Mouse (Mus musculus) frontal cortex, adult (tissue): ENCODE data around the gene Bag5.
"Not testable (repeated sequence)": the region's sequence is repeated elsewhere in the genome, so short reads cannot be mapped to it uniquely, and the experiment has no call there.

ENCODE experiments used
- ATAC-seq: cut with Nextera tagmentation; 2 replicates; pipeline ENCODE4 v1.9.2; 2017; ENCODE audit warnings: mild to moderate bottlenecking, moderate library complexity, mixed read lengths; ENCODE audit not compliant: low TSS enrichment

Bag5 gene

DNA sequence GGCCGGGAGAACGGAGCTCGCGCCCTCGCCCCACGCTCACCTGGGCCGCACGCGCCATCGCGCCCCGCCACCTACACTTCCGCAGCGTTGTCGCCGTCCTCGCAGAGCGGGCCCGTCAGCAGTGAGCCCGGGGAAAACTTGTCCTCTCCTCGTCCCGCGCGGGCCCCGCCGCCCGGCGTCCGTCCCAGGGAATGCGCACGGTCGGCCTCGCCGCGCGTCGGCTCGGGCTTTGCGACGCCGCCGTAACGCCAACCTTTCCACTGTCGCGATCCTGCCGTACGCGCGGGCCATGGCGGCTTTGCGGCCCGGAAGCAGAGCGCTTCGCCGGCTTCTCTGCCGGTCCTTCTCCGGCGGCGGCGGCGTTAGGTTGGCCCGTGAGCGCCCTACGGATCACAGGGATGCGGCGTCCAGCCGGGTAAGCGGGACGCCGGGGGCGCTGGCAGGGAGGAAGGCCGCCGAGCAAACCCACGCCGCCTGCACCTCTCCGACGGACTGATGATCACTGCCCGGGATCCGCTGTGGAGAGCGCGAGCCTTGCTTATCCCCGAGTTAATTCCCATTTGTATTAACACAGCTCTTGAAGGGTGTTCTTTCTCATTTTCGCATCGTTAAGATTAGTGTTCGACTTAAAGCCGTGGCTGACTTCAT, at the start of gene Bag5, which contains the start of gene Apopt1:
Gene Bag5, minus strand, starts transcription at position 254 of the 648 bp plus-strand sequence.
Gene Apopt1, plus strand, starts transcription at position 258 of the 648 bp plus-strand sequence.
- ATAC-seq = peak; percentile 87

DNA sequence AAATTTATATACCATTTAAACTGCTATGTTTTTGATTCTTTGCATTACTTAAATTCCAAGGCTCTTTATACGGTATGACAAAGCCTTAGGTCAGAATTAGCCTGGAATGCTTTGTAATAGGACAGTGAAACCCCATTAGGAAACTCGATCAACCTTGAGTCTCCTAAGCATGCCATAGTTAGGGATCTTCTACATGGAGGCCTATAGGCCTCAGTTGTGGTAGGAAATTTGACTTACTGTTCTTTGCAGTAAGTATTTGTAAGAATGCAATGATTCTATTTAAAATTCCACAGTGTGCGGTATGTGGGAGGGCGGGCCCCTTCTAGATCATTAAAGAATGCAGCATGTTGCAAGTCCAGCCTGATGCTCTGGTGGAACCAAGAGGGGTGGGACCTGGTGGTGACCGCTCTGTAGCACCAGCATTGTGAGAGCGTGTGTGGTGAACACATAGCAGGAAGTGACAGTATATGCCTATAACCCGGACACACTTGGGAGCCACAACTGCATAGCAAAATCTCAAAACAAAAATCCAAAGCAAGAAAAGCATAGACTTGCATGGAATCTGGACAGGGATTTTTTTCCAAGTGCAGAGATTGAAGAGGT, 47.4 kb upstream of the Bag5 start:
- ATAC-seq = no peak

DNA sequence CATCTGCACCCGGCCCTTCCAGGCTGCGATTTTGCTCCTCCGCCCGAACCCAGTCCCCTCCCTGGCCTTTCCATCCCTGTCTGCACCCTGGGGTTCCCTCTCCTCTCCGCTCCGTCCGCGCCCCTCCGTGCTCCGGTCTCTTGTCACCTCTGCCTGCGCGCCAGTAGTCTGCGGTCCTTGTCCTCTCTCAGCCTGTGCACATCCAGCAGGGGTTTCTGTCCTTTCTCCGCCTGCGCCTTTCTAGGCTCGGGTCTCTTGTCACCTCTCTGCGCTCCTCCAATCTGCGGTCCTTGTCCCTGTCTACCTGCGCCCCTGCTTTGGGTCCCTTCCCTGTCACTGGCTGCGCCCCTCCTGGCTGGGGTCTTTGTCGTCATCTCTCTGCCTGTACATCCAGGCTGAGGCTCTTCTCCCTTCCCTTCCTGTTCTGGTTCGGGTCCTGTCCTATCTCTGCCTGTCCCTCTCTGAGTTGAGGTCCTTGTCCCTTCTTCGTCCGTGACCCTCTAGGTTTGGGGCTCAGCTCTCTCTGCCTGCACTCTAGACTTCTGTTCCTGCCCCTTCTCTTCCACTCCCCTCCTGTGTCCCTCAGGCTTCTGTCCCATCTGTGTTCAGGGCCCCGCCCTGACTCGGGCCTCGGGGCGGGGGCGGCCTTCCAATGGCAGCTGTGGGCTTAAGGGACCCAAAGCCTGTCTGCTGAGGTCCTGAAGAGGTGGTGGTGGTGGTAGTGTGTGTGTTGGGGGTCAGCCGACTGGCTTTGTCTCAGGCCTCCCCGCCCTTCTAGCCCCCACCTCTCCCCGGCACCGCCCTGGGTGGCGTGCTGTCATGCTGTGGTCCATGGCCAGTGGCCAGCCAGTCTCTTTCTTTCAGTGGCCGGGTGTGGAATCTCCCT, 46.4 kb upstream of the Bag5 start:
- peak; percentile 22; the same call in 1 of the 2 replicates for ATAC-seq

DNA sequence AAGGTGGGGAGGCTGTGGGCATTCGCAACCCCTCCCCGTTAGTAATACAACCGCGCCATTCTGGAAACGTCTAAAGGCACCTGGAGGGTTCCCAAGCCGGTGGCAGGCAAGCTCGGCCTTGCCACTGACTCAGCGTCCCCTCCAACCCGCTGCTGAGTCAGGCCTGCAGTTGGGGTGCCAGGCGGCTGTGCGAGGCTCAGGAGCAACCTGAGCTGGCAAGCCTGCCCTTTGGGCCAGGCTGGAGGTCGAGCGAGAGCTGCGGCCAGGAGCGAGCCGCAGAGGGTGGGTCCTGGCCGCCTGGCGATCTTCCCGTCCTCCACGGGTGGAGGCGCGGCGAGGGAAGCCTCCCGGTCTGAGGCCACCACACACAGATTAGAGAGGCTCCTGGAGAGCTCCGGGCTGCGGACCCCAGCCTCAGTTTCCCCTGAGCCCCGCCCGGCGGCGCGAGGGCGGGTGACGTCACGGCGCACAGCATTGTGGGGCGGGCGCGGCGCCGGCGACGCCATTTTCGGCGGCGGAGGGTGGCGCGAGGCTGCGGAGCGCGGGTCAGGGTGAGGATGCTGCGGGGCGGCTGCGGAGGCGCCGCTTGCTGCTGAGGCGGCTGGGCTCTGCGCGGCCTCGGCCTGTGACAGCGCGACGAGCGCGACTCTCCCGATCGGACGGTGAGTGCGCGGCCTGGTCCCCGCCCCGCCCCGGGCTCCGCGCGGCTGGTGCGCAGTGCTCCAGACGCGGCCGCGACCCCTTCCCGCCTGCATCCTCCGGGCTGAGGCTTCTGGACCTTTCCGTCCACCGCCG, 45.5 kb upstream of the Bag5 start, which contains the start of gene Klc1:
Gene Klc1, plus strand, starts transcription at position 469 of the 795 bp plus-strand sequence.
- ATAC-seq = peak; percentile 53

DNA sequence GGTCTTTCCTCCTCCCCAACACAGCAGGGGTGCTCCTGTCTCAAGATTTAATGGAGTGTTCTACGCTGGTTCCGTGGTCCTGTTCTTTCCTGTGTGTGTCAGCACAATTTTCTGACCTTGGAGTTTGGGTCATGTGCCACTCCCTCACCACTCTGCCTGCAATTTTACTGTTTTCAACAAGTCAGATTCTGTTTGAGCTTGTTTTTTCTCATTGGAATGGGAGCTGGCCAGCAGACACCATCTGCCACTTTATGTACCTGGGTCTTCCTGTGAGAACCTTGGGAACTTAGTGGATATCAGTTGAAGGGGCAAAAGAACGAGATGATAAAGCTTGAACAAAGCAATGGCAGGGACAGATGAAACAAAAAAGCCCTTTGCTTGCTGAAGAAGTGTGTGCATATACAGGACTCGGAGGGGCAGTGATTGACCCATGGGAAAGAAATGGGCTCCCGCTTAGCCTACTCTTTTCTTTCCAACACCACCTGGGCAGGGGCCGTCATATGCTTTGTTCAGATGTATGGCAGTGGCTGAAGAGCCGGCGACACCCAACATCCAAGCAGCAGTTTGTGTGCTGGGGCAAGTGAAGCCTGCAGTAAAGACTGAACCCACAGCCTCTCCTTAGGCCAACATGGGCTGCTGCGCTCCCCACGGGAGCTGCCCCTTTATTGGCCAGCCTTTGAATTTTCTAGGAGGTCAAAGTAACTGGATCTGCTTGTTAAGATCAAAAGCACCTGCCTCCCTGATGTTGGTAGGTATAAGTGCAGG, 44.7 kb upstream of the Bag5 start:
- no peak for ATAC-seq

DNA sequence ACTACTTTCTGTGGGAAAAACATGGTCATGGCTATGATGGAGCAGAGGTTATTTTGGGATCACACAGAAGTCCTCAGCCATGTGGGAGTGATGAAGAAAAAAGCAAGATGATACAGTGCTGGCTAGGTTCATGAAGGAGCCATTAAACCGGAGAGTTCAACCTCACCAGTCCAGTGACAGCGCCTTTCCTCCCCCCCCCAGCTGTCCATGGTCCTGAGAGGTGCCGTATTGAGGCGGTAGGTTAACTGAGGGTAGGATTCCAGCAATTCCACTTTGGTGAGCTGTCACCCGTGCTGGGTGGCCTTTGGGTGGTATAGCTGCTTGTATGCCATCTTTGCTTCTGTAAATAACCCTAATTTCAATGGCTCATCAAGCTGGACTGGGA, 43.6 kb upstream of the Bag5 start:
- ATAC-seq = no peak

DNA sequence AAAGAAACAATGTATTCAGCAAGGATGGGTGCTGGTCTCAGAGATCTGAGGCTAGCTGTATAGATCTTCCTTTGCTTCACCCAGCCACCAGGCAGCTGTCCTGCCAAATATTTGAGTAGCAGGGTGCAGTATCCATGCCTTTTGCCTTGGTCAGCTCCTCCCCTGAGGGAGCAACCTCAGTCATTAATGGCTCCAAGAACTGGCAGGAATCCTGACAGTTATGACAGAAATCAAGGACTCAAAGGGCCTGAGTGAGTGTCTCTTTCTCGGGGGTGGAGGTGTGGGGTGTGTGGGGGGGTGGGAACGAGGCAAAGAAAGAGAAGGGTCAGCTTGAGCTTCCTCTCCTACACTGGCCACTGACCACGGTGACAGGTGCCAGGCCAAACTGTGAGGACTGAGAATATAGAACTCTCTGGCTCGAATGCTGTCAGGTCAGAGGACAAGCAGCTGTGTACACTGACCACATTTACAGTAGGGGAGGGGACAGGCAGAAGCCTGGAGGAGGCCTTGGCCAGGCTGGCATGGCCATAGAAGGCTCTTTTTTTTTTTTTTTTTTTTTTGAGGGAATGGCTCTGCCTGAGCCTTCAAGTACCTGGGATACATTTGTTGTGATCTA, 43.1 kb upstream of the Bag5 start:
- no peak for ATAC-seq

DNA sequence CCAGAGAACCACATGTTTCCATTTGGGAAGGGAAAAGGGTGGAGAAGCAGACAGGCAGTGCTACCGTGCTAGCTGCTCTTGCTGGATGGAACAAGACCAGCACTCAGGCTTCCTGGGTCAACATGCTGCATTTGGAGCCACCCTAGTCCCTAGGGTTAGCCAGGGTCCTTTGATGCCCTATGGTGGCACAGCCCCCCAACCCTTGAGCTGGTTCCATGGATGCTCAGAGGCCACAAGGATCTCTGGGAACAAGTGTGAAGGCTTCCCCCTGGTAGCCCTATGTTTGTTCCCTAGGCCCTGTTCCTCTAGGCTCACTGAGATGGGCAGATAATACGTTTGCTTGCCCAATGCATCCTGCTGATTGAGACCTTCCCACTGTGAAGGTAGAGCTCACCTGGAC, 42.2 kb upstream of the Bag5 start:
- no peak for ATAC-seq

DNA sequence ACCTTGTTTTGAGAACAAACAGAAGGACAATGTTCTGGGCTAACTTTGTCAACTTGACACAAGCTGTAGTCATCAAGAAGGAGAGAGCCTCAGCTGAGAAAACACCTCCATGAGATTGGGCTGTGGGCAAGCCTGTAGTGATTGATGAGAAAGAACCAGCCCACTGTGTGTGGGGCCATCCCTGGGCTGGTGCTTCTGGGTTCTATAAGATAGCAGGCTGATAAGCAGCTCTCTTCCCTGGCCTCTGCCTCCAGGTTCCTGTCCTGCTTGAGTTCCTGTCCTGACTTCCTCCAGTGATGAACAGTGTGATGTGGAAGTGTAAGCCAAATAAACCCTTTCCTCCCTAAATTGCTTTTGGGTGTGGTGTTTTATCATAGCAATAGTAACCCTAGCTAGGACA, 41.7 kb upstream of the Bag5 start:
- ATAC-seq = no peak

DNA sequence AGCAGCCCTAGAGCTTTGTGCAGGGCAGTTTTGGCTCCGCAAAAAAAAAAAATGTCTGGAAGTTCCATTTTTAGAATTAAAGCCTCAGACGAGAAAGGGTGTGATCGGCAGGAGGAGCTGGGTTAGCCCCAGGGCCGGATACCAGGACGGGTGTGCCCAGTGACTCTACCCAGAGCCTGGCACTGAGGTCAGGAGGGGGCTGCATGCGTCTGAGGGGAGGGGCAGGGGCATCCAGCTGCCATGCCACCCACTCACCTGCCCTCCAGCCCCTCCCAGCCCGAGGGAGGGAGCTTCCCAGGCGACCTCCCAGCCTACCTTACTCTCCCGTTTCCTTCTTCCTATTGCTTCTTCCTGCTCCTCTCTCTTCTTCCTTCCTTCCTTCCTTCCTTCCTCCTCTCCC, 40.3 kb upstream of the Bag5 start:
- ATAC-seq = no peak

DNA sequence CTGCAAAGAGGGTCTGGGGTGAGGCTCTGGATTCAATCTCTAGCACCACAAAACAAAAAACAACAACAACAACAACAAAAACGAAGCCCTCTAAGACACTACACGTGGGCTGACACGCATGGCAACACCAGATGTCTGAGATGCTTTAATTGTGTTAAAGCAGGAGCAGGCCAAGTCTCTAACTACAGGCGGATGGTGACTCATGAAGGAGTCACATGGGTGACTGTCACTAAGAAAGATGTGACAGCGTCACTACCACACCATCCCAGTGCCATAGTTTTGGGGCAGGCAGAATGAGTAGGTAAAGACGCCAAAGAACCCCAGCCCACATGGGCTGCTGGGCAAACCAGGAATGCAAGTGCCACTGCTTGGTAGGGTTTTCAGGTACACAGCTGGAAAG, 39.4 kb upstream of the Bag5 start:
- peak; percentile 75 for ATAC-seq

DNA sequence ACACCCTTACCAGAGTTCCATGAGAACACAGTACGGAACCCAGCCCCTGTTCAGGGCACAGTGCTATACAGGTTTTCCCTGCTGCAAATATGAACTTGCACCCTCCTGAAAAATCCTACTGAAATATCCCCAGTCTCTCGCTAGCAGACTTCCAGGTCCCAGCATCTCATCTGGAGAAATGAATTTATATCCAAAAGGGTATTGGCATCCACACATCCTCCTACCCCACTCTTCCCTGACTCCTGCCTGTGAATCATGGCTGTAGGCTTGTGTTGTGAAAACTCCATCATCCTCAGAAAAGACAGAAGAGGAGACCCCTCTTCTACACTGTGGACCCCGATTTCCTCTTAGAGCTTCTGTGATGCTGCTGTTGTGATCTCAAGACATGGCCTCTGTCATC, 37.7 kb upstream of the Bag5 start:
- ATAC-seq = peak; percentile 58; the same call in 1 of the 2 replicates

DNA sequence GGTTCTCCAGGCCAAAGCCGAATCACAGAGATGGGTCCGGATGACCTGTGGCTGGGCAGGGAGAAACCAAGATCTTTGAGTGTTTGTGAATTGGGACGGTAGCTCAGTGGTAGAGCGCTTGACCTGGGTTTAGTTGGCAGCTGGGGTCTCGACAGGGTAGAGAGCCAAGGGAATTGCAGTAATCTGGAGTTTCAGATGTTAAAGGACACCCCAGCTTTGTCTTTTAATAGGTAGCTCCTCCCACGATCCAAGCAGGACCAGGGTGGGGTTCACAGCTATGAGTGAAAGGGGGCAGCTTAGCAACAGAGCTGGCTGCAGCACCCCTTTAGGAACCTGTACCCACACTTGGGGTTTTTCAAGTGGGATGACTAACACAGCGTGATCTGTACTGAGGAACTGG, 34.4 kb upstream of the Bag5 start:
- ATAC-seq = no peak

DNA sequence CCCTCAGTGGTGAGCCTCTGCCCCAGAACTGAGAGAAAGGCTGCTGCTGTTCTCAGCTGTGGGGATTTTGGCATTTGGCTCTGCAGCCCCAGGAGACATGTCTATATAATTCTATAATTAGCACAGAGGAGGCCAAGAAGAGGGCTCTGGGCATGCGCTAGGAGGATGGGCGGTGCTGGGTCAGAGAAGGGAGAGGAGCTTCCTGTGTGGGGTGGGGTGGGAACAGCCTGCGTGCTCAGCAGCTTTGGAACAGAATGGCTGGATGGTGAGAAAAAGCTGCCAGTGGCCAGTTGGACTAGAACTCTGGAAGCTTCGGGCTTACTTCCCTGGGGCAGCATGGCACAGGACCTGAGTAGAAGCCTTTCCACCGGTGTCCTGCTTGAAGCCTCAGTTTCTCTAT, 33.0 kb upstream of the Bag5 start:
- ATAC-seq = peak; percentile 62; the same call in 1 of the 2 replicates

DNA sequence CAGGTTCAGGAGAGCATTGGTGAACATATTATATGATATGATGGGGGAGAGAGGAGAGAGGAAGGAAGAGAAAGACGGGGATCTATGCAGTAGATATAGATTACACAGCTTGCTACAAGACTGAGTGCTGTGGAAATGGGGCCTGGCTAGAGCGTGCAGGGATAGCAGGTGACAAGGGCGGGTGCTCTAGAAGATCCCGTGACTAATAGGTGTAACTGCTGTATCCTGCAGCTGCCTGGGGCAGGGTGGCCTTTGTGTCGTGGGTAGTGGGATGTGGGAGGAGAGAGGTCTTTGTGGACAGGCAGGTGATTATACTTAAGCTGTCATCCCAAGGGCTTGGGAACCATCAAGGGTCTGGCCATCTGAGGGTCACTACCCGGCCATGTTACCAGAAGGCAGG, 32.2 kb upstream of the Bag5 start:
- no peak for ATAC-seq

DNA sequence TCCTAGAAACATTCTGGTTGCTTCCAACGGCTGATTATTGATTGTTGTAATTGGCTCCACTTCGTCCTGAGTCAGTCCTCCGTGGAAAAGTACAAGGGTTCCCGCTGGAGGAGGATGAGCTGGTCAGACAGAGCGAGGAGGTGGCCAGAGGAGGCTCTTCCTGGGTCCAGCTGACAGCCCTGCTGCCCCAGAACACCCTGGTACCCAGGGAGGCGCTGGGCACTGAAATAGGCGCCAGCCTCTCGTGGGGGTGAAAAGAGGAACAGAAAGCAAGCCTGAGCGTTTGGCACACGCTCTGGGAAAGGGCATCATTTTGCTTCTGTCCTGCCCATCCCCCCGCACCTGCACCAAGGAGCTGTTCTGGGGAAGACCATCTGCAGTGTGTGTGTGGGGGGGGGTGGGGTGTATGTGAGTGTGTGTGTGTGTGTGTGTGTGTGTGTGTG, 30.9 kb upstream of the Bag5 start:
- ATAC-seq = no peak

DNA sequence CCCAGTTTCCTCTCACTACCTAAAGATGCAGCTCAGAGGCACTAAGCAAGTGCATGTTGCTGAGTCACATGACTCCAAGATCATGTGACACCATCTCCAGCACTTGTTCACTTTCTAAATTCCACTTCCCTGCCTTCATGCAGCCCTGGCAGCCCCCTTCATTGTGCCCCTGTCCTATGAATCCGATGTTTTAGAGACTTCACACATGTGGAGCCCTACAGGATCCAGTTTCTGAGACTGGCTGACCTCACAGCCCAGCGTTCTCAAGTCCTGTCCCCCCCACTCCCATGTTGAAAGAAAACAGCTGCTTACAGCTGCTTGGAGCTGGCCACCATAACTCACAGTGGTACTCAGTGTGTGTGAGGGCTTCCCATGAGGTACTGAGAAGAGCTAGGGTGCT, 30.4 kb upstream of the Bag5 start:
- ATAC-seq = no peak

DNA sequence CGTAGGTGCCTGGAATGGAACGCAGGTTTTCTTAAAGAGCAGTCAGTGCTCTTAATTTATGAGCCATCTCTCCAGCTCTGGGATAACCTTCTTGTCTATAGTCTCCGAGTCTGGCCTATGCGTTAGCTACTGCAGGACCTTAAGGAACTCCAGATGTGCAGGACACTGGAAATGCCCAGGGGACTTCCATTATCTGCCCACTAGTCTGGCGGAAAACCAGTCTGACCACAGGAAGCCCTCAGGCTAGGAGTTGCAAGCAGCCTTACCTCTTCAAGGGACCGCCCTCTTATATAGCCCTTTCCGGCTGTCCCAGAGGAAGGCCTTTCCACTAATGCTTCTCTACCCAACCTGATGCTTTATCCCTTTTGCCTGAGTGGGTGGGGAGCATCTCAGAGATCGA, 28.3 kb upstream of the Bag5 start:
- no peak for ATAC-seq

DNA sequence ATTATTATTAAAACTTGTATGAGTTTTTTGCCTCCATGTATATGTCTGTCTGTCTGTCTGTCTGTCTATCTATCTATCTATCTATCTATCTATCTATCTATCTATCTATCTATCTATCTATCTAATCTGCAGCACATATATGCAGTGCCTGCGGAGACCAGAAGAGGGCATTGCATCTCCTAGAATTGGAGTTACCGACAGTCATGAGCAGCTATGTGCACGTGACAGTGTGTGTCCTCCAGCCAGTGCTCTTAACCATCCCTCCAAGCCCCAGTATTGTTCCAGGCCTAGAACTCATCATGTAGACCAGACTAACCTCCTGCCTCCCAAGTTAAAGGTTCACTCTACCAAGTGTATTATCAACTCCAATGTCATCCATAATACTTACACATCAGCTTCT, 25.7 kb upstream of the Bag5 start:
- peak; percentile 82; the same call in 1 of the 2 replicates for ATAC-seq

DNA sequence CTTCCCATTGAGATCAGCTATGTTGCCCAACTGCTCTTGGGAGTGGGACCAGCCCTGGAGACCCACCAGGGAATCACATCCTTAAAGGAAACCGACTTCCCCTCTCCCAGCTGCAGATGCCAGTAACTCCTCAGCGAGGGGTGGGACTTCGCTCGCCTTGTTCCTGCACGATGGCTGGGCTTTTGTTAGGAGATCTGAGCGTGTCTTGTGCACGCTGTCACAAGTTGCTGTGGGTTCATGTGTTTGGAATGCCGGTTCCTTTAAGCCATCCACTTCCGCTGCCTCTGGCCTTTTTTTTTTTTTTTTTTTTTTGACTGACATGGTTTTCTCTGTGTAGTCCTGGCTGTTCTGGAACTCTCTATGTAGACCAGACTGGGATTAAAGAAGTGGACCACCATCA, 24.3 kb upstream of the Bag5 start:
- no peak for ATAC-seq

DNA sequence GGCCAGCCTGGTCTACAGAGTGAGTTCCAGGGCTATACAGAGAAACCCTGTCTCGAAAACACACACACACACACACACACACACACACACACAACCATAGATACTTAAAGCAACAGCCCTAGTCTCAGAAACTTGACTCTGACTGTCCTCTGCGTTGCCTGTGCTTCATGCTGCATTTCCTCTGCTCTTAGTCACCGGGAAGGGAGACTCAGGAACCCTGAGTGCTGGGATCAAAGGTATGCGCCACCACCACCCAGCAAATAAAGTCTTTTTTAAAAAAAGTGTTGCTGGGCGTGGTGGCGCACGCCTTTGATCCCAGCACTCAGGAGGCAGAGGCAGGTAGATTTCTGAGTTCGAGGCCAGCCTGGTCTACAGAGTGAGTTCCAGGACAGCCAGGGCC, 23.6 kb upstream of the Bag5 start:
- ATAC-seq = not testable (repeated sequence)
